Mouse (Mus musculus) myocyte (in vitro differentiated cells): Measurements from ENCODE around the gene Syn3. TPM values are rescaled to one million over a fixed set of nuclear protein-coding genes. Genes with fewer than 3 reads are reported as not detected.

Experiments
- H3K27me3 ChIP-seq: one replicate; pipeline ENCODE4 v1.6.1; 2011; ENCODE audit not compliant: control insufficient read depth, insufficient read depth, insufficient read length
- H3K36me3 ChIP-seq: one replicate; pipeline ENCODE4 v1.6.1; 2011; ENCODE audit not compliant: control insufficient read depth, insufficient read depth
- H3K4me2 ChIP-seq: one replicate; pipeline ENCODE4 v1.6.1; 2011; ENCODE audit warnings: low read depth, control low read depth
- H3K4me3 ChIP-seq: one replicate; pipeline ENCODE4 v1.5.1; 2011; ENCODE audit warnings: mild to moderate bottlenecking, control low read depth, moderate library complexity
- H3K79me2 ChIP-seq: one replicate; pipeline ENCODE4 v1.6.1; 2011; ENCODE audit not compliant: control insufficient read depth, insufficient read depth
- H3ac ChIP-seq: one replicate; pipeline ENCODE4 v1.6.1; 2011; ENCODE audit not compliant: control insufficient read depth, insufficient read length
- CEBPB ChIP-seq: IDR thresholded peaks from 2 replicates; pipeline ENCODE4 v1.6.1; 2011; ENCODE audit warnings: mild to moderate bottlenecking, moderate library complexity; ENCODE audit not compliant: poor library complexity, insufficient read depth, severe bottlenecking
- E2F4 ChIP-seq: IDR thresholded peaks from one replicate; pipeline ENCODE4 v1.6.1; 2011; ENCODE audit warnings: mild to moderate bottlenecking, control low read depth, moderate library complexity; ENCODE audit not compliant: insufficient read depth
- MAX ChIP-seq: IDR thresholded peaks from one replicate; pipeline ENCODE4 v1.6.1; 2011; ENCODE audit warnings: low read depth, mild to moderate bottlenecking, control low read depth
- MYOD1 ChIP-seq, 3 experiments: IDR thresholded peaks; one replicate each; pipeline ENCODE4 v1.6.1; 2011; ENCODE audit warnings: control low read depth in 2 of 3, low read depth in 2 of 3, mild to moderate bottlenecking in 2 of 3, moderate library complexity in 1 of 3; ENCODE audit not compliant: insufficient read length in 2 of 3, control insufficient read depth in 1 of 3
- MYOG ChIP-seq, 3 experiments: IDR thresholded peaks; one replicate each; pipeline ENCODE4 v1.6.1; 2011; ENCODE audit warnings: control low read depth in 2 of 3, low read depth in 2 of 3, mild to moderate bottlenecking in 2 of 3; ENCODE audit not compliant: insufficient read length in 2 of 3, control insufficient read depth in 1 of 3, insufficient read depth in 1 of 3
- POLR2A ChIP-seq: IDR thresholded peaks from one replicate; pipeline ENCODE4 v1.6.1; 2011; ENCODE audit warnings: low read depth, mild to moderate bottlenecking, control low read depth, moderate library complexity; ENCODE audit not compliant: insufficient read length
- POLR2AphosphoS2 ChIP-seq: IDR thresholded peaks from one replicate; pipeline ENCODE4 v1.6.1; 2011; ENCODE audit warnings: low read depth, control low read depth; ENCODE audit not compliant: insufficient read length
- REST ChIP-seq: IDR thresholded peaks from one replicate; pipeline ENCODE4 v1.6.1; 2011; ENCODE audit warnings: mild to moderate bottlenecking, control low read depth, moderate library complexity; ENCODE audit not compliant: insufficient read depth, insufficient read length
- SRF ChIP-seq: IDR thresholded peaks from one replicate; pipeline ENCODE4 v1.6.1; 2011; ENCODE audit warnings: low read depth; ENCODE audit not compliant: control insufficient read depth, insufficient read length
- TCF12 ChIP-seq: IDR thresholded peaks from one replicate; pipeline ENCODE4 v1.6.1; 2011; ENCODE audit warnings: mild to moderate bottlenecking, control low read depth; ENCODE audit not compliant: poor library complexity, insufficient read depth, severe bottlenecking
- TCF3 ChIP-seq: IDR thresholded peaks from one replicate; pipeline ENCODE4 v1.6.1; 2011; ENCODE audit warnings: low read depth, control low read depth; ENCODE audit not compliant: insufficient read length
- USF1 ChIP-seq: IDR thresholded peaks from one replicate; pipeline ENCODE4 v1.6.1; 2011; ENCODE audit warnings: low read depth, mild to moderate bottlenecking, control low read depth, moderate library complexity
- polyA plus RNA-seq: library from polyadenylated mRNA; unstranded; fragments of >200 nt; fragmentation: generic; extraction: Trizol; gene quantifications from one replicate; pipeline ENCODE4 v1.2.1, GENCODE M21; 2012; ENCODE audit warnings: missing spikeins

Syn3 gene
- polyA plus RNA-seq, 1 experiment, result 0.08 TPM

- Histone ChIP-seq H3K79me2 (no peaks in the 10 kb centered on the region), H3K4me3 (no peak overlapping the region), H3K27me3 (no peaks in the 10 kb centered on the region), H3K36me3 (no peaks in the 10 kb centered on the region), H3K4me2 (no peak overlapping the region), H3ac (no peak overlapping the region)
- TF ChIP-seq MAX (no peak), SRF (no peak), TCF12 (no peak)
Measured at GRCm38 (mm10) chr10:86243525-86243924, 255.2 kb downstream of the Syn3 start.

DNA sequence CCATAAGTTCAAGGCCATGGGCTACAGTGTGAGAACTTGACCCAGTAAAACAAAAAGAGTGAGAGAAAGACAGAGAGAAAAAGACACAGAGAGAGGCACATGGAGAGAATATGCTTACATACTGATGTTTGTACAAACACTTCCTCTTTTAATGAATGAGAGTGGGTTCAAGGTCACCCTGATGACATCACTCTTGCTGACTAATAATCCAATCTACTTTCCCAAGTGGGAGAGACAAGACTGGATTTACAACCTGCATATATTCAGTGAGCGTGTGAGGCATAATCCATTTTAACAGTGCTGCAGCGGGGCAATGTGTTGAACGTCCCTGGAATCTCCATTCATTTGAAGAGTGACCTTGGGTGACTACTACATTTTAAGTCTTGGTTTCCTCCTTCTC lies 256.0 kb downstream of the Syn3 start:
- Histone ChIP-seq H3ac (no peak overlapping the region), H3K27me3 (no peaks in the 10 kb centered on the region)
- TF ChIP-seq REST, result no peak
- TF ChIP-seq MYOD1 (IDR thresholded peaks at IDR 0.05; ENCODE audit: control insufficient read depth in 1 of 3, insufficient read length in 2 of 3, low read depth in 2 of 3), result no peak

DNA sequence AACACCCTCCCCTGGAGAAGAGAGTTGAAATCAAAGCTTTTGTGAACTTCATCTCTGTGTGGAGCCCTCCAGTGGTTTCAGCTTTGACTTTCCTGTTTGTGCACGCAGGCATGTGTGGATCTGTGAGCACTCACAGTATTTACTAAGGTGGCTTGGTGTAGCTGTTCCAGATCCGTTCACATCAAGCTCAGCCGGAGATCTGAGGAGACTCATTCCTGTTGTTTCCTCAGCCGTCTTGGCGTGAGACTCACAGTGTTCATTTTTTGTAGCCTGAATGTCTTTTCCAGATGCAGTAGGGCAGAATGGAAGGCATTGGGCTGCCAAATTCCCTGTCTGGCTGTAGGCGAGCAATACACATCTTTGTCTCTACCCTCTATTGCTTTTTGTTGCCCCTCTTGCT lies 268.7 kb downstream of the Syn3 start:
- Histone ChIP-seq H3K27me3 (no peaks in the 10 kb centered on the region), H3K36me3 (no peaks in the 10 kb centered on the region), H3K79me2 (no peaks in the 10 kb centered on the region), H3ac (no peak overlapping the region), H3K4me2 (no peak overlapping the region), H3K4me3 (no peak overlapping the region)
- TF ChIP-seq TCF12 (no peak), REST (no peak), MYOG (IDR thresholded peaks at IDR 0.05; ENCODE audit: control insufficient read depth in 1 of 3, insufficient read depth in 1 of 3, insufficient read length in 2 of 3, low read depth in 2 of 3) (no peak), CEBPB (no peak), TCF3 (no peak), POLR2AphosphoS2 (no peak), USF1 (no peak), E2F4 (no peak), SRF (no peak), MYOD1 (IDR thresholded peaks at IDR 0.05; ENCODE audit: control insufficient read depth in 1 of 3, insufficient read length in 2 of 3, low read depth in 2 of 3) (no peak), POLR2A (no peak), MAX (no peak)

More for the DNA sequence above, 256.0 kb downstream of the Syn3 start:
- Histone ChIP-seq H3K36me3 (no peaks in the 10 kb centered on the region), H3K4me3 (no peak overlapping the region), H3K79me2 (no peaks in the 10 kb centered on the region), H3K4me2 (no peak overlapping the region)

- H3ac ChIP-seq, result no peak overlapping the region
- no peak overlapping the region for H3K4me3 ChIP-seq
- H3K27me3 ChIP-seq, result no peaks in the 10 kb centered on the region
- H3K36me3 ChIP-seq, result no peaks in the 10 kb centered on the region
- H3K79me2 ChIP-seq, result no peaks in the 10 kb centered on the region
- no peak overlapping the region for H3K4me2 ChIP-seq
- TF ChIP-seq MYOD1 (IDR thresholded peaks at IDR 0.05; ENCODE audit: control insufficient read depth in 1 of 3, insufficient read length in 2 of 3, low read depth in 2 of 3) (no peak), MYOG (IDR thresholded peaks at IDR 0.05; ENCODE audit: control insufficient read depth in 1 of 3, insufficient read depth in 1 of 3, insufficient read length in 2 of 3, low read depth in 2 of 3) (no peak), POLR2A (no peak), TCF3 (no peak), REST (no peak), TCF12 (no peak)
Measured at GRCm38 (mm10) chr10:86225480-86225879, 273.2 kb downstream of the Syn3 start.

DNA sequence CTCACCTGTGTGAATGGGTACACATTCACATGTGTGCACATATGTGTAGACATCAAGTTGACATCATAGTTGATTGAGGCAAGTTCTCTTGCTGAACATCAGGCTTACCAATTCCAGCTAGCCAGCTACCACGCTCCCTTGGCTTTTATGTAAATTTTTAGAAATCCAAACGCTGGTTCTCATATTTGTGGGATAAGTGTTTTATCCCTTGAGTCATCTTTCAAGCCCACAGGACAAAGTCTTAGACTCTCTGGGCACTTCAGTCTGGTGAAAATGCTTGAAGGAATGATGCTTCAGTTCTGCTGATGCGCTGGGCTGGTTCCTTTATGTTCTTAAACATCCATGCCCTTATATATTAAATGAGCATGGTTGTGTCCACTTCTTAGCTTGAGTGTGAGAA lies 279.7 kb downstream of the Syn3 start:
- Histone ChIP-seq H3K79me2 (no peaks in the 10 kb centered on the region), H3ac (no peak overlapping the region), H3K4me3 (no peak overlapping the region), H3K36me3 (no peaks in the 10 kb centered on the region), H3K27me3 (no peaks in the 10 kb centered on the region), H3K4me2 (no peak overlapping the region)
- TF ChIP-seq MYOG (IDR thresholded peaks at IDR 0.05; ENCODE audit: control insufficient read depth in 1 of 3, insufficient read depth in 1 of 3, insufficient read length in 2 of 3, low read depth in 2 of 3) (no peak), MYOD1 (IDR thresholded peaks at IDR 0.05; ENCODE audit: control insufficient read depth in 1 of 3, insufficient read length in 2 of 3, low read depth in 2 of 3) (no peak), CEBPB (no peak)

GRCm38 (mm10) chr10:86216836-86217235 lies 281.9 kb downstream of the Syn3 start:
- TF ChIP-seq MAX, result no peak
- no peak for TF ChIP-seq MYOD1 (IDR thresholded peaks at IDR 0.05; ENCODE audit: control insufficient read depth in 1 of 3, insufficient read length in 2 of 3, low read depth in 2 of 3)
- no peak for TF ChIP-seq CEBPB
- no peak for TF ChIP-seq USF1
- TF ChIP-seq MYOG (IDR thresholded peaks at IDR 0.05; ENCODE audit: control insufficient read depth in 1 of 3, insufficient read depth in 1 of 3, insufficient read length in 2 of 3, low read depth in 2 of 3), result no peak
- TF ChIP-seq REST, result no peak
- no peak for TF ChIP-seq POLR2AphosphoS2
- TF ChIP-seq POLR2A, result no peak
- TF ChIP-seq TCF3, result no peak
- TF ChIP-seq SRF, result no peak
- TF ChIP-seq TCF12, result no peak
- no peak for TF ChIP-seq E2F4

More at GRCm38 (mm10) chr10:86216836-86217235, 281.9 kb downstream of the Syn3 start:
- Histone ChIP-seq H3K4me3 (no peak overlapping the region), H3ac (no peak overlapping the region), H3K4me2 (no peak overlapping the region), H3K36me3 (no peaks in the 10 kb centered on the region), H3K27me3 (no peaks in the 10 kb centered on the region), H3K79me2 (no peaks in the 10 kb centered on the region)
